Mouse (Mus musculus): ENCODE measurements at regions not wholly inside any gene's neighbourhood (a gene's known extent, or its start where the extent isn't known, plus 50 kb on each side); places are given as distances from the start of the nearest gene placed in this dataset.

DNA sequence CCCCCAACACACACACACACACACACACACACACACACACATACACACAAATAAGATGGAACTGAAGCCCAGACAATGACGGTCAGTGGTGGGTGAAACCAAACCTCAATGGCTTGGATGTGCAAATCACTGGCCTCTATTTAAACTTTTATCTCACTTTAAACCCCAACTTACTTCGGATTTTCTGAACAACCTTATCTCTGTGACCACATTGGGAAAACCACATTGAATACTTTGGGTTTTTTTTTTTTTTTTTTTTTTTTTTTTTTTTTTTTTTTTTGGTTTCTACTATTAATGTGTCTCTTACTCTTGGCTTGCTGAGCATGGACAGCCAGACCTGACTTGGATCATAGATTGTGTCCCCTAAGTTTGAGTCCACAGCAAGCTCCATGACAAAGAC, 123.2 kb upstream of the Fer start:
- TF ChIP-seq CTCF (conservative IDR thresholded peaks at IDR 0.05; ENCODE audit: insufficient read depth, insufficient read length, low read depth, low read length) (no peak), POLR2A (IDR thresholded peaks at IDR 0.05; ENCODE audit: low read depth, low read length) (no peak)
